Mouse (Mus musculus) thymus, postnatal 10 days (tissue): ENCODE results near the gene Primpol.

Source experiments
- DNase-seq, 2 experiments: peaks; one replicate each; pipeline ENCODE4 v3.0.0; 2021; ENCODE audit warnings: low spot score in 2 of 2

The Primpol gene

DNA sequence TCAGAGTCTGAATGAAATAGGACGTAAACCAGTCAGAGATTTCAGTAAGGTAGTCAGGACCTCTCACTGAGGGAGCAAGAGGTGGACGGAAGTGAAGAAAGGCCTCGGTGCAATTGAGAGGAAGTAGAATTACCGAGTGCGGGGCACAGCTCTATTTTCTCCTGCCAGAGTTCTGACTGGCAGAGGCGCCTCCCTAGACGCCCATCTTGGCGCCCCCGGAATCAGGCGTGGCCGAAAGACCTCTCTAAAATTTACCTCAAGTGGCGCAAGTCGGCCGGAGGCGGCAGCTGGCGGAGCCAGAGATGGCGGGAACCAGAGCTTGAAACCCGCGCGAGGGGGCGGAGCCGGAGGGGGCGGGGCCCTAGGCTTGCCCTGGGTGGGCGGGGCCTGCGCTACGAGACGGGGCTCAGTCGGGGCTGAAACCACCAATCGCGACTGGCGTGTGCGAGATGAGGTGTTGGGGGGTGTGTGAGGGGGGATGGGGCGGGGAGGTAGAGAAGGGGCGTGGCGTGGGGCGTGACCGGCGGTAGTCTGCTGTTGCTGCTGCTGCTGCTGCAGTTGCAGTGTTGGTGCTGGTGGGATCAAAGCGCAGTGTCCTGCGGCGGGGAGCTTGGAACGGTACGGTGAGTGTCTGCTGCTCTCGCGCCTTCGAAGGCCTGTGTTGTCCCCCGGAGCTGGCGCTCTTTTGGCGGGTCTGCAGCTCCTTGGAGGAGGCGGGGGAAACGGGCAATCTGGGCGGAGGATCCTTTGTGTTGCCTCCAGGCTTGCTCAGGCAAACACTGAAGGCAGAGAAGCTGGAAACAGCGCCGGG, at the start of gene Primpol, which contains the start of gene Casp3:
TSS of gene Primpol (minus strand) at position 334 of the 811 bp plus-strand sequence.
TSS of gene Casp3 (plus strand) at position 413 of the 811 bp plus-strand sequence.
- DNase-seq = peak; percentile 97 to 98

DNA sequence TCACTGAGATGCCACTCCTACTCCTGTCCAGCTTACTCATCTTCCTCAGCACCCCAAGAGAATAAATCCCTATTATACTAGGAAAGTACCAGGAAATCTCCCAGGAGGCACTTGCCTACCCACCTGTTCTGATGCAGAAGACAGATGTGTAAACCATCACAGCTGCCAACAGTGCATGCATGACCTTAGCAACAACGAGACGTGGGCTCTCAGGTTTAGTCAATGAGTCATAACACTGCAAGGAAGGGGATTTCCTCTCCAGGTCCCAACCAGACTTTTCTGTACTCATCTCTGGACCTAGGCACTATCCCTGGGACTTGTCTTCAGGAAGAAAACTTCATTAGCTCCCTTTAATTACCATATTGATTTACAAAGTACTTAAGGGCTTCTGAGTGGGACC, 38.9 kb upstream of the Primpol start:
- no peak for DNase-seq

DNA sequence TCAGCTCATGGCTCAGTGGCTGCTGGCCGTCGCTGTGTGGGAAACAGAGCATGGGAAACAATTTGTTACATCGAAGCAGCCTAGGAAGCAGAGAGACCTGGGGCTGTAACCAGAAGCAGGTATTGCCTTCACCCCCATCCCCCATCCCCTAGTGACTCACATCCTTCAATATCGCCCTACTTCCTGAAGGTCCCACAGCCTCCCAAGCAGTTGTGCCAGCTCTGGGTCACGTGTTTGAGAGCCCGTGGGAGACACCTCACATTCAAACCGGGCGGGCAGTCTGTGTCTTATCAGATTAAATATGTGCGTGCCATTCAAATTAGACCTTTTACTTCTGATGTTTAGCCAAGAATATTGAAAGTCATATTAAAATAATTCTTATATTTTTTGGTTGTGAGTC, 34.9 kb upstream of the Primpol start:
- DNase-seq = no peak

DNA sequence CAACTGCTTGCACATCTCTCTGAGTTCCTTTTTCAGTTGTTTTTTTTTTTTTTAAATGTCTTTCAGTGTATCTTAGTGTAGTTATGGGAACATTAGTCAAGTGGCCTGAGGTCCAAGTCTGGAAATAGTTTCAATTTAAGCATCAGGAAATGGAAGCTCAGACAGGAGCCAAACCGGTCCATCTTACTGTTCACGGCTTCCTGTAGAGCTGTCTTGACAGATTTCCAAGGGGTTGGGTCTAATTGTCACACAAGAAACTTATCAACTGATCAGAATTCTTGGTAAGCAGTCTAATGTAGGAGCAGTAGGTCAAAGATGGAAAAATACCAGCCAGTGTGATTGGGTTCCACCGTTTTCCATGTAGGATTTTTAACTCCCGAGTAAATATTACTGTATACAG, 31.4 kb upstream of the Primpol start:
- no peak for DNase-seq

DNA sequence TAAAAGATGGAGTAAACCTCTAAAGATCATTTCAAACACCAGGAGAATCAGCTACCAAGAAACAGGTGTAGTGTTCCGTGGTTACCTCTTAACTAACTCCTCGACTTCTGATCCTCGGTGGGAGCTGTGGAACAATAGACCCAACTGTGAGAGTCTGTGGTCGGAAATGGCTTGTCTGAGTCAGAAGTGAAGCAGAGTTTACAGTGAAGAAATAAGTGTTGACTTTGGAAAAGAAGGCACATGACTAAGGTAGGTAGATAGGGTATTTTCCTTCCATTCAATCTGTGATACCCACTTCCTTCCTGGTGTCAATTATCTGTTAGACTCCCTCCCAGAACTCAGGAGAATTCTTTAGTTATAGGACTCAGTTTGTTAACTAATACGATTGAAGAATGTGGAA, 24.3 kb upstream of the Primpol start:
- no peak for DNase-seq

DNA sequence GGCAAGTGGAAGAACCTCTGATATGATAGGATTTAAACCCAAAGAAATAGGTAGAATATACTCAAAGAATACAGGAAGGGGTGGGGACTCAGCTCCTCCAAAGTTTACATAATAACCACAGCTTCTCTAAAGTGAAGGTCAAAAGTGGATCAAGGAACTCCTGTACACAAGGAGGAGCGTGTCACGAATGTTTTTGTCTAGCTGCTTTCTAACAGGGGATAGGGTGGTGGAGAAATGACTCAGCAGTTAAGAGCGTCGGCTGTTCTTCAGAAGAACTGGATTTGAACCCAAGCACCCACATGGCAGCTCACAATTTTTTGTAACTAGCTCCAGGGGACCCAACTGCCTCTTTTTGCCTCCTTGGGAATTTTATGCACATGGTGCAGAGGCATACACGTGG, 22.8 kb upstream of the Primpol start:
- no peak for DNase-seq

DNA sequence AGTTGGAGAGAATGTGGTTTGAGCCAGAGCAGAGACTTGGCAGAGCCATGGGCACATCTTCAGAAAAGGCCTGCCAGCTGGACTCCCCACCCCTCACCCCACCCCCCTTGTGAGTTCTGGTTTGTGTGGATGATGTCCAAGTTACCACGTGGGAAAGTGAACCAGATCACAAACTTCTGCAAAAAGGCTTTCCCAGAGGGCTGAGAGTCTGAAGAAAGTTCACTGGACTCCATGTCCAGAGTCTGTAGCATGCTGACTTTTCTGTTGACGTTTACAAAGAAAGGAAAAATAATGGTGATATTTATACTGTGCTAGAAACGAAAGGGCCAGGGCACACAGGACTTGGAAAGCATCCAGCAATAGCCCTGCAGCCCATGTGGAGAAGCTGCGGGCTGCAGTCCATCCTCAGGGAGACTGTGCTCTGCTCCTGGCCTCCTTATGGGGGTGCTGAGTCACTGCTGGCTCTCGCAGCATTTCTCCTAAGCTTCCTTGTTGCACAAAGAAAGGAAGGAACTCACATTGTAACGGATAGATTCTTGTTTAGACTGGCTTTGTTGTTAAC, 22.1 kb upstream of the Primpol start:
- no peak for DNase-seq

DNA sequence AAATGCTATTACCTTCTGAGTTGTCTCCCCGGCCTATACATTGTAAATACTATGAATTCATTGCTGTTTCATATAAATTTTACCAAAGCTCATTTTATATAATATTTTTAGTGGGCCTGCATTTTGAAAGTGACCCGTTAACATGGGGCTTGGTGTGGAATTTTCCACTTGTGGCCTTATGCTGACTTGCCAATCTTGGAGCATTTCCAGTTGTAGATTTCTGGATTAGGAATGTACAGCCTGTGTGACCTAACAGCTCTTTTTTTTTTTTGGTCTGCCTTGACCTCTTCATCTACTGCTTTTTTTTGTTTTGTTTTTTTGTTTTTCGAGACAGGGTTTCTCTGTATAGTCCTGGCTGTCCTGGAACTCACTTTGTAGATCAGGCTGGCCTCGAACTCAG, 13.9 kb upstream of the Primpol start:
- no peak for DNase-seq

DNA sequence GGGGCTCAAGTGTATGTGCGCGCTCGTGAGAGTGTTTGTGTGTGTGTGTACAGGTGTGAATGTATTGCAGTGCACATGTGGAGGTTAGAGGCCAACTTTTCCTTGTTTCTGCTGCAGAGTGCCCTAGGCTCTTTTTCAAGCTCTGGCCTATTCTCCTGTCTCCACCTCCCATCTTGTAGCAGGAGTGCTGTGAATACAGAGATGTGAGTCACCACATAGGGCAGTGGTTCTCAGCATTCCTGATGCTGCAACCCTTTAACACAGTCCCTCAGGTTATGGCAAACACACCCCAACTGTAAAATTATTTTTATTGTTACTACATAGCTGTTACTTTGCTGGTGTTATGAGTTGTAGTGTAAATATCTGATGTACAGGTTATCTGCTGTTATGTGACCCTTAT, 13.4 kb upstream of the Primpol start:
- DNase-seq = no peak

DNA sequence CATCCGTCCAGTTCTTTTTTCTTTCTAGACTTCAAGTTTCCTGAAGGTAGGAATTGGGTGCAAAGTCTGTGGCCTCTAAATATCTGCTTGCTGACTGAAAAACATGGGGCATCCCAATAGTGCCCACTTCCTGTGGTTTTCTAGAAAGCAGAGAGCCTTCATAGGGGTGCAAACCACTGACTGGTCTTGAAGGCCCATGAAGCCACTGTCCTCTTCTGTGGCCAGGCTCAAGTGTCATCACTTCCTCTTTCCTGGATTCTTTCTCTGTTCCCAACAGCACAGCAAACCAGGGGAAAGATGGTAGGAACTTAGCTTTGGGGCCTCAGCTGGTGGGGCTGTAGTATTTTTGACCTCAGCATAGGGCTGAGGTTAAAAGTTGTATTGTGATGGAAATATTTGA, 11.6 kb upstream of the Primpol start:
- DNase-seq = no peak

DNA sequence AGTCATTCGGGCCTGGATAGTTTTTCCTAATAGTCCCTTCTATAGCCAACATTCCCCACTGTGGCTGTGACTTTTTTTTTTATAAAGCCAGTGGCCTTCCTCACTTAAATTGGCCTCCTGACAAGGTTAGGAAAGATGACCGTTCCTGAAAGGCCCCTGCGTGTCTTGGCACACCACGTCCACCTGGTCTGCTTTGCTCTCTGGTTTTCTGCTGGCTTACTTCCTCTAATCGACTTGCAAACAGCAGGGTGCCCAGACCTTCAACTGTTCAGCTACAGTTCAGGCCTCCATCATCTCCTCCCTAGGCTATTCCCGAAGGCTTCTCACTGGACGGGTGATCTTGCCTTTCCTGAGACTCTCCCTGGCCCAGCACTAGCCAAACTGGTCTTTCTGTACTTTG, 10.9 kb upstream of the Primpol start:
- no peak for DNase-seq

DNA sequence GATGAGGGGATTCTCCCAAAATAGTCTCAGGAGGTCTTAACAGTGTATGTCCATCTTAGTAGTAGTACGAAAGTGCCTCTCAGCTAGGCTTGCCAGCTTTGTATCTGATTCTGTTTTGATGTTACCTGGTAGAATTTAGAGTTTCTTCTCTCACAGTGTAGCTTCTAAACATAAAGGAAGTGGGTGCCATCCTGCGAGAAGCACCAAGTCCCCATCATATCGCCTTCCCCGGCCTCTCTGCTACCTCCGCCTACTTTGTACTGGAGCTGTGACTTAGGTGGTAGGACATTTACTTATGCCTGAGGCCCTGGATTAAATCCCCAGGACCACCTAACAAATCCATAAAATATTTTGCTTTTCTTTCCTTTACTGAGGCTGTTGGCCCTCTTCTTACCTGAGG, 9.6 kb upstream of the Primpol start:
- DNase-seq = no peak

DNA sequence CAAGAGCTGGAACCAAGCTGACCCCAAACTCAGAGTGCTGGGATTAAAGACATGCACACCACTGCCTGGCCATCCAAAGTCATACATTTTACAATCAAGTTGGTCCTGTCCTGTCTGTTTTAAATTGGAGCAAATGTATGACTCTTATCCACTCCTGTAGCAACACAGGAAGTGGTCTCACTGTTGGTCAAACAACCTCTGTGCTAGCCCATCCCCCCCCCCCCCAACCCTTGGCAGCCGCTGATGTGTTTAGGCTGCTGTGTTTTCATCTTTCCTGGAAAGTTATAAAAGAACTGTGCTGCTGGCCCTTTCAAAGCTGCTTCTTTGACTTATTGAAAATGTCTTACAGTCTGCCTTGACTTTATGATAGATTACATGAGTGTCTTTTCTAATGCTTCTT, 8.2 kb upstream of the Primpol start:
- no peak for DNase-seq

DNA sequence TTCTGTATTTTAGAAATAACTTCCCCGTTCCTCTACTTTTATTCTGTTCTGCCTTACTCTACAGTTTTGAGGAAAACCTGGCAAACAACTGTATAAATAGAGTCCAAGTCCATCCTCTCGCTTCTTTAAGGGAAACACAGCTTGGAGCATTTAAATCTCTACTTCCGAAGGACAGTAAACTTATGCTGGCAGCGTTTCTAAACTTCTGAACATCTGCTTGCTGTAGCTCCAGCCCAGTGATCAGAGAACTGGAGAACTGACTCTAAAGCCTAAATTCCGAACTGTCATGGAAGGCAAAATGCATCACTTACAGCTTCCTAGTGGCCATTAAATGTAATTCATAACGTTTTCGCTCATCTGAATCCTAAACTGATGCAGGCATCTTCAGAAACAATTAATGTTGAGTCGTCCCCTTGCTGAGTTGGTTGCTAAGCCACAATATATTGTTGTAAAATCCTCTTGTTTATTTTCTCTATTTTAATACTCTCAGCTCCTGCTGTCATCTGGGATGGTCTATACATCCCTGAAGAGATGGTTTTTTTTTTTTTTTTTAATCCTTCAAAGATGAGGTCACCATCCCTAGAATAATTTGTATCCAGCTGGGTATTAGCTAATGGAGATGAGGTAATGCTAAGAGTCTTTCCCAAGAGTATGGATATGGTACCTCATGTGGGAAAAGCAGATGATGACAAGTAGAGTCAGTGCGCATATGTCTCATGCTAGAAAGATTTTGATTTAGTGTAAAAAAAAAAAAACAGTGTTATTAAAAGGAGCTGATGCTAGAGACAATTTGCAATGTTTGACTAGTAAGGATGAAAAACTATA, 5.6 kb upstream of the Primpol start:
- DNase-seq = no peak

DNA sequence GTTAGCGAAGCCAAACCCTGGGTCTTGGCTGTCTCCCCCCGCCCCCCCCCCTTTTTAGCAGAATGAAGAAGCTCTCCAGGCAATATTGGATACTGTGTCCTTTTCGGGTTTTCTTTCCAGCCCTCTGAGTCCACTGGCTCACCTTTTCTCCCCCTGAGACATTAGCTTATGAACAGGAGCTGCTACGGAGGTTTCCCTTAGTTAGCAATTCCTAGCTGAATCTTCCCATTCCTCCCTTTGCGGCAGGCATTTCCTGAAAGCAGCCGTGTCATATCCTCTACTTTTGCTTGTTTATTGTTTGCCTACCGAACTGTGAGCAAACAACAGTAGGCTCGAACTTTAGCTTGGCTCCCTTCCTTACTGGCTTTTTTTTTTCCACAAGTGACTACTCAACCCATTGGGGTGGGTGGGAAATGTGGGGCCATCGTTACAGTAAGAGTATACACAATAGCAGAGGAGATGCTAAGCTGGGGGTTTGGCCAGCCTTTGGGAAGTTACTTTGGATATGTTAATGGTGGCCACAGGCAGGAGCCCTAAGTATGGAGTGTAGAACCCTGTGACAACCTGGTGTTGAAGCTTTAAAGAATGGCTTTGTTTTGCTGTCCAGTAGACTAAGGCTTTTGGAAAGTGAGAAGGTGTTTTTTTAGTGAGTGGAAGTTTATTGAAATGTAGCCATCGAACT, 1.8 kb upstream of the Primpol start:
- DNase-seq = no peak

DNA sequence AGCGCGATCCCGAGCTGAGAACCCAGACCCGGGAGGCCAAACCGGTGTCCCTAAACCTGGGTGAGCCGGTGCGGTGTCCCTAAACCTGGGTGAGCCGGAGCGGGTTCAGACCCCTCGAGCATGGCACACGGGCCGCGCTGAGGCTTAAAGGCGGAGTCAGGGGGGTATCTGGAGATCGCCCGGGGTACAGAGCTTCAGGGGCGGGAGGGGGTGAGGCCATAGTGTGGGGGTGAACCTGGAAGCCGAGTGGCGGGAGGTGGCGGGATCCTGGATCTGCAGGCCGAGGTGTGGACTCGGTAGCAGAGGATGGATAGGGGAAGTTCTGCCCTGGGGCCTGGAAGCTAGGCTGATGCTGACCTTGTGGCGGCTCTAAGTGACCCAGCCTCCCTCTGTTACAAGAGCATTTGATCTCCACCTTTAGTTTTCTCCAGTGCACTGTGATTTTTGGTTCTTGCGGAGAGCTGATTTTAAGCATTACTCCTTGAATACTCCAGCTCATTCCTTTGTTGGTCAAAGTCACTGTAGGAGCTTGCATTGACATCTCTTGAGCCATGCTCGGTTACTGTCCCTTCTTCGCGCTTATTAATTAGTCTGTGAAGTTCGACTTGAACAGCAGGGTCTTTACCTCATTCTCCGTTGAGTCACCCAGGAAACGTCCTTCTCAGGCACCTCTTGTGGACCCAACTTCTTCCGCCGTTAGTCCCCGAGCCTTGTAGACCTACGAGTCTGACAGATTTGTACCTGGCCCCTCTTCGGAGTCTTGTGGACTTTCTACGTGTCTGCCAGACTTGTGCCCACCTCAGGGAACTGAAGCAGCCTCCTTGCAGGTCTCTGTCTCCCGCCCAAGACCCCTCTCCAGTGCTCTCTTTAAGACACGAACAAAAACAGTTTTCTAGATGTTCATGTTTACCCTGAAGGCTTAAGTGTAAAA, 943 bp upstream of the Primpol start:
- peak; percentile 6 to 50 for DNase-seq

DNA sequence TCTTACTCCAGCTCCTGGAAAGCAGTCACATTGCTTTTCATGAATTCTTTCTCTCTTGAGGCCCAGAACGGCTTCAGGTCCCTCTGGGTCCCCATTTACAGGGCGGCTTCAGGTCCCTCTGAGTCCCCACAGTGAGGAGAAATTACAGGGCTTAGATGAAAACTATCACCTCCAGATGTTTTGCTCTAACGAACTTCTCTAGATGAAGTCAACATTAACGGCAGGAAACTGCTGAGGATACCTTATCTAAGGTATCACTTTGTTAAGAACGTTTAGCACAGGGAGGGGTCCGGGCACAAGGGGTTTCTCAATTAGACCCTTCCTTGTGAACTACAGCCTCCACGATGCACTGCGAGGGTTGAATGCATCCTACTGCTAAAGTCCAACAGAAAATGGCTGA, 1.1 kb downstream of the Primpol start:
- peak; percentile 11 to 15 for DNase-seq

DNA sequence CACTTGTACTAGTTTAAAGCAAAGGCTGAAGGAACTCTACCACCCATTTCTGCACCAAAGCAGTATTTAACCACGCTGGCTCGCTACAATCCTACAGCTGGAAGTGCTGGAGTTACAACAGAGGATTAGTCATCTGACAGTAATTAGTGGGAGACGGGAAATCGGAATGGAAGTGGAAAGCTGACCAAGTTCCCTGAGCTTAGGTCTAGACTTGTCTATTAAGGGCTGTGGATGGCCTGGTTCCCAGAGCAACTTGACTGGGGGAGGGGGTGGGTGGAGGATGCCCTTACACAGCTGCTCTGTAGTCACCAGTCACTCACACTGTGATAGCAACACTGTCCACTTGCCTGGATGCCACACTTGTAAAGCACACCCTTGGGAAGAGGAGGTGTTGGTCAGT, 3.6 kb downstream of the Primpol start:
- DNase-seq = no peak

DNA sequence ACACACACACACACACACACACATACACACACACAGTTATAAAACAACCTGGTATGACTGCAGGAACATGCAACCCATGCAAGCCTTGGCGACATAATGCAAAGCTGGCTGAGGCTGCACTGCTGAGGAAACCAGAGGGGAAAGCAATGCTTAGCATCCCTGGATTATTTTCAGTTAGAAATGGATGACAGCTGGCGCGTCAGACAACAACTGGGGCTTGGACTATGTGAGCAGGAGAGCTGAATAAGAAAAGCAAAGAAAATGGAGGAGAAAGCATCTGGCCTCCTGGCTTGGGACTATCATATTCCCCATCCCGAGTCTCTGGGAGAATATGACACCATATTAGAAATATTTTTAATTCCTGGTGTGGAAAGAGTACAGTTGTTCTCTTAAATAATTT, 4.1 kb downstream of the Primpol start:
- DNase-seq = no peak

DNA sequence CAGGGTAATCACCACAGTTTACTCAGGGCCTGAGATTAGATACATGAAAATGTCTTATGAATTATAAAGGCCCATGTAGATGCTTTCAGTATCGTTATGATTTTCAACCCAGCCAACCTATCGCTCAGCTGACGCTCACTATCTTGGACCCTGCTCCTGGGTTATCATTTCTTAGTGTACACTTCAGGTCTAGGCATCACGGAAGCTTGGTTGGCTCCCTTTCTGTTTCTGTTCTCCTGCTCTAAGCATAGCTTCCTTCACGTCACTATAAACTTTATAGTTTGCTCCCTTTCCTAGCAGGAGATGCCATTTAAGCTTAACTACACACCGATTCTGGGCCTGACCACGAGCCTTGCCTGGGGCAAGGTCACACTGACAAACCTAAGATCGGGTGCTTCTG, 5.5 kb downstream of the Primpol start:
- no peak for DNase-seq

DNA sequence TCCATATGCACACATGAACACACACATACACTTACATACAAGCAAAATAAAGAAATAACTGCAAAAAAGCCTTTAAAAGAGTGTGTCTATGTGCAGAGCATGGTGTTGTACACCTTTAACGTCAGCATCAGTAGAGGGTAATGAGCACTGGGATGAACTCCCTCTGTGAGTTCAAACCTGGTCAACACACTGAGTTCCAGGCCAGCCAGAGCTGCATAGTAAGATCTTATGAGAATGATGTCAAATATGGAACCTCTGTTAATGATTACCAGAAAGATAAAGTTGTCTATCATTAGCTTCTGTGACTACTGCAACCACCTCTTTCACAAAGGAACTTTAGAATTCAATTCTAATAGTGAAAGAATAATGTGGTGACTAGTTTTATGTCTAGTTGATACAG, 10.1 kb downstream of the Primpol start:
- DNase-seq = no peak
